In genomic region chr4:63383474-63383873, GRCm38 (mm10) we compare ENCODE assay signal across 30 mouse cellular contexts. TPM values are rescaled to one million over a fixed set of nuclear protein-coding genes. Genes with fewer than 3 reads are reported as not detected.
DNase-seq lines count a peak whose midpoint lies in the region; ATAC-seq and TF ChIP-seq lines count a peak whose summit lies in the region.
"Had no signal": no experiment of that assay in that cellular context is flagged by ENCODE, and none has a peak within 500 bp of the region (broad histone marks: within the 10 kb centered on the region; RNA-seq: fewer than 3 reads in every experiment).

No protein-coding gene starts in this region.

- intact Hi-C loops in left cerebral cortex, postnatal 25 days (cut with DNase I) = no loop called here
- intact Hi-C loops in left cerebral cortex, postnatal 36 days (cut with DNase I) = no loop called here

- DNase-seq in testis, postnatal 14 days (ENCODE audit: low spot score) = no peak
- DNase-seq in induced T-regulatory cell, adult 2 months (ENCODE audit: low read depth) = peak; percentile 33
- DNase-seq in left cerebral cortex, adult 9 months (ENCODE audit: low spot score in 2 of 2) = no peak
- no peak for DNase-seq in left cerebral cortex, postnatal 25 days (ENCODE audit: low spot score in 2 of 2)
- no peak for DNase-seq in left cerebral cortex, postnatal 36 days (ENCODE audit: low spot score in 2 of 2)
- no peak for DNase-seq in heart, postnatal 4 days
- DNase-seq: adrenal gland, postnatal 10 days; cerebellum, adult 9-10 months; gastrocnemius, postnatal 10 days; kidney, postnatal 25 days; lung, postnatal 10 days; thymus, postnatal 36 days had no signal

- no peaks in the 10 kb centered on the region; the same call in 1 of the 2 replicates for H3K36me3 ChIP-seq in testis, adult 2 months (ENCODE audit: control insufficient read depth, insufficient read depth, low read length)
- H3K36me3 ChIP-seq in liver, embryonic 15.5 days (replicated peaks) = peaks cover 47% of the 10 kb centered on the region

- H3K27me3 ChIP-seq in testis, adult 2 months (ENCODE audit: control insufficient read depth, insufficient read depth, low read length) = no peaks in the 10 kb centered on the region
- no peaks in the 10 kb centered on the region for H3K27me3 ChIP-seq in liver, embryonic 15.5 days
- H3K27me3 ChIP-seq: embryonic facial prominence, embryonic 12.5 days; forebrain, embryonic 13.5 days; midbrain, embryonic 12.5 days had no signal

- no peak for TF ChIP-seq CTCF in testis, adult 2 months (IDR thresholded peaks at IDR 0.05; ENCODE audit: control insufficient read depth, insufficient read depth, insufficient replicate concordance, low read depth, low read length)

- no peak overlapping the region for H3K27ac ChIP-seq in testis, adult 2 months (ENCODE audit: control insufficient read depth, insufficient read depth, low read depth, low read length)
- H3K27ac ChIP-seq in liver, embryonic 15.5 days (replicated peaks) = peak overlapping the region; percentile 84
- H3K27ac ChIP-seq: embryonic facial prominence, embryonic 12.5 days; forebrain, embryonic 13.5 days; hindbrain, embryonic 10.5 days; hindbrain, postnatal 0 days; limb, embryonic 10.5 days; midbrain, embryonic 12.5 days had no signal

- 0 out of 2 replicates have a peak, but pooled peaks have one; percentile 14 for TF ChIP-seq POLR2A in testis, adult 2 months (IDR thresholded peaks at IDR 0.05; ENCODE audit: control insufficient read depth, low read depth, low read length)

- no peaks in the 10 kb centered on the region for H3K9me3 ChIP-seq in liver, embryonic 15.5 days (replicated peaks)
- H3K9me3 ChIP-seq: embryonic facial prominence, embryonic 12.5 days; forebrain, embryonic 13.5 days; hindbrain, embryonic 10.5 days; limb, embryonic 10.5 days; midbrain, embryonic 12.5 days had no signal

- no peaks in the 10 kb centered on the region for H3K4me1 ChIP-seq in testis, adult 2 months (ENCODE audit: control insufficient read depth, insufficient read depth, low read length)
- peaks cover 48% of the 10 kb centered on the region for H3K4me1 ChIP-seq in liver, embryonic 15.5 days (replicated peaks)
- H3K4me1 ChIP-seq: embryonic facial prominence, embryonic 12.5 days had no signal

- peak overlapping the region; percentile 20 for H3K4me3 ChIP-seq in testis, adult 2 months (ENCODE audit: control insufficient read depth, low read depth, low read length)
- H3K4me3 ChIP-seq in liver, embryonic 15.5 days (replicated peaks) = no peak overlapping the region
- H3K4me3 ChIP-seq: embryonic facial prominence, embryonic 12.5 days; forebrain, embryonic 13.5 days; hindbrain, embryonic 10.5 days; limb, embryonic 10.5 days; midbrain, embryonic 12.5 days had no signal

- peak; percentile 11; the same call in 1 of the 2 replicates for ATAC-seq in liver, embryonic 15.5 days (ENCODE audit: insufficient read depth)
- ATAC-seq: forebrain, embryonic 13.5 days; hindbrain, postnatal 0 days; intestine, postnatal 0 days had no signal

- H3K9ac ChIP-seq in liver, embryonic 15.5 days = 0 out of 2 replicates have a peak overlapping the region, but pooled peaks have one; percentile 32
- H3K9ac ChIP-seq: embryonic facial prominence, embryonic 12.5 days; forebrain, embryonic 13.5 days; midbrain, embryonic 12.5 days had no signal

- WGBS in liver, embryonic 15.5 days (ENCODE audit: insufficient replicate concordance) = 52% methylated on average over 12 of the region's 12 CpGs

- H3K4me2 ChIP-seq in liver, embryonic 15.5 days = peak overlapping the region; percentile 59
- H3K4me2 ChIP-seq: embryonic facial prominence, embryonic 12.5 days; forebrain, embryonic 13.5 days; heart, embryonic 11.5 days; midbrain, embryonic 12.5 days had no signal

RNA-seq across cellular contexts. Expression of gene Akna, which starts 19.7 kb away (rescaled TPM):
- 56.8 and 61.0 TPM in 2 replicates for polyA plus RNA-seq in testis, adult 2 months (2012; rRNA removed)
- 4.8 and 5.7 TPM in 2 replicates for polyA plus RNA-seq in liver, embryonic 15.5 days (2015; fragmentation: Nextera tagmentation; extraction: Ambion mirVana)
- 1 to 10 TPM; 2.9 to 3.0 TPM for total RNA-seq in left cerebral cortex, postnatal 25 days (2021)
- 1 to 10 TPM; 2.5 to 4.4 TPM for total RNA-seq in left cerebral cortex, postnatal 36 days (2021)
- total RNA-seq in heart, postnatal 4 days (2021) = 1 to 10 TPM; 4.8 to 5.3 TPM

RNA-seq across cellular contexts. Expression of gene Orm2, which starts 21.2 kb away (rescaled TPM):
- not detected in 2 replicates for polyA plus RNA-seq in testis, adult 2 months (2012; rRNA removed)
- not detected in 2 replicates for polyA plus RNA-seq in liver, embryonic 15.5 days (2015; fragmentation: Nextera tagmentation; extraction: Ambion mirVana)
- not detected for total RNA-seq in left cerebral cortex, postnatal 25 days (2021)
- total RNA-seq in left cerebral cortex, postnatal 36 days (2021) = not detected
- not detected for total RNA-seq in heart, postnatal 4 days (2021)
- total RNA-seq: granulocyte monocyte progenitor cell, adult 5-6 weeks; hindbrain, postnatal 0 days; monocyte, adult 5-6 weeks had no signal
- polyA plus RNA-seq: embryonic facial prominence, embryonic 12.5 days; erythroblast, embryonic 14.5 days; forebrain, embryonic 13.5 days; frontal cortex, adult 2 months; heart, embryonic 11.5 days; heart, postnatal 0 days; hindbrain, embryonic 10.5 days; hindbrain, postnatal 0 days; intestine, postnatal 0 days; kidney, embryonic 14.5 days; limb, embryonic 10.5 days; midbrain, embryonic 12.5 days; neural tube, embryonic 11.5 days; small intestine, adult 2 months had no signal

RNA-seq across cellular contexts. Expression of gene Orm3, which starts 27.5 kb away (rescaled TPM):
- not detected in 2 replicates for polyA plus RNA-seq in testis, adult 2 months (2012; rRNA removed)
- polyA plus RNA-seq in liver, embryonic 15.5 days (2015; fragmentation: Nextera tagmentation; extraction: Ambion mirVana) = not detected in 2 replicates
- total RNA-seq in left cerebral cortex, postnatal 25 days (2021) = not detected
- total RNA-seq in left cerebral cortex, postnatal 36 days (2021) = not detected
- not detected for total RNA-seq in heart, postnatal 4 days (2021)
- total RNA-seq: gastrocnemius, postnatal 10 days; granulocyte monocyte progenitor cell, adult 5-6 weeks; hindbrain, postnatal 0 days; monocyte, adult 5-6 weeks had no signal
- polyA plus RNA-seq: embryonic facial prominence, embryonic 12.5 days; erythroblast, embryonic 14.5 days; forebrain, embryonic 13.5 days; frontal cortex, adult 2 months; heart, embryonic 11.5 days; heart, postnatal 0 days; hindbrain, embryonic 10.5 days; hindbrain, postnatal 0 days; intestine, postnatal 0 days; kidney, embryonic 14.5 days; limb, embryonic 10.5 days; midbrain, embryonic 12.5 days; neural tube, embryonic 11.5 days; small intestine, adult 2 months had no signal

RNA-seq across cellular contexts. Expression of gene Orm1, which starts 39.1 kb away (rescaled TPM):
- 0.59 TPM in 1 of 2 replicates, not detected in the other for polyA plus RNA-seq in testis, adult 2 months (2012; rRNA removed)
- polyA plus RNA-seq in liver, embryonic 15.5 days (2015; fragmentation: Nextera tagmentation; extraction: Ambion mirVana) = 0.50 and 0.77 TPM in 2 replicates
- total RNA-seq in left cerebral cortex, postnatal 25 days (2021) = not detected
- not detected for total RNA-seq in left cerebral cortex, postnatal 36 days (2021)
- not detected for total RNA-seq in heart, postnatal 4 days (2021)
- total RNA-seq: hindbrain, postnatal 0 days; monocyte, adult 5-6 weeks had no signal
- polyA plus RNA-seq: embryonic facial prominence, embryonic 12.5 days; erythroblast, embryonic 14.5 days; forebrain, embryonic 13.5 days; heart, embryonic 11.5 days; heart, postnatal 0 days; hindbrain, embryonic 10.5 days; hindbrain, postnatal 0 days; intestine, postnatal 0 days; kidney, embryonic 14.5 days; limb, embryonic 10.5 days; midbrain, embryonic 12.5 days; neural tube, embryonic 11.5 days; small intestine, adult 2 months had no signal
